Mouse (Mus musculus) G1E (cell line): ENCODE data around the gene Cd93. TPM values are rescaled to one million over a fixed set of nuclear protein-coding genes. Genes with fewer than 3 reads are reported as not detected.

Source experiments
- ATAC-seq: 2 replicates; pipeline ENCODE4 v1.8.0; 2016; ENCODE audit warnings: mild to moderate bottlenecking; ENCODE audit not compliant: insufficient number of reproducible peaks, poor library complexity, low FRiP score, severe bottlenecking; ENCODE audit errors: extremely low read depth
- DNase-seq: peaks from one replicate; pipeline ENCODE4 v3.0.0; 2012; ENCODE audit warnings: low spot score
- H3K27me3 ChIP-seq: 2 replicates; pipeline ENCODE4 v1.6.1; 2012; ENCODE audit warnings: mild to moderate bottlenecking, low read length, inconsistent platforms; ENCODE audit not compliant: insufficient read depth
- H3K36me3 ChIP-seq: replicated peaks from 2 replicates; pipeline ENCODE3; 2012; ENCODE audit warnings: mild to moderate bottlenecking, inconsistent platforms
- H3K4me1 ChIP-seq: 2 replicates; pipeline ENCODE4 v1.6.1; 2012; ENCODE audit warnings: low read depth, low read length, inconsistent platforms, mixed read lengths; ENCODE audit not compliant: insufficient read depth
- H3K4me3 ChIP-seq: 2 replicates; pipeline ENCODE4 v1.5.1; 2012; ENCODE audit warnings: low read depth, mild to moderate bottlenecking, inconsistent platforms, low read length, moderate library complexity, mixed read lengths
- H3K9me3 ChIP-seq: replicated peaks from 2 replicates; pipeline ENCODE4 v1.6.1; 2012; ENCODE audit warnings: inconsistent platforms
- CTCF ChIP-seq: IDR thresholded peaks from 2 replicates; pipeline ENCODE4 v1.5.1; 2012; ENCODE audit warnings: low read depth, low read length, inconsistent platforms, mixed read lengths
- GATA1 ChIP-seq: IDR thresholded peaks from 2 replicates; pipeline ENCODE4 v1.6.1; 2012; ENCODE audit warnings: borderline replicate concordance, low read length, inconsistent platforms, mixed read lengths
- GATA2 ChIP-seq: IDR thresholded peaks from 2 replicates; pipeline ENCODE4 v1.6.1; 2012; ENCODE audit warnings: low read depth, low read length, inconsistent platforms, borderline replicate concordance
- POLR2AphosphoS5 ChIP-seq: IDR thresholded peaks from 2 replicates; pipeline ENCODE4 v1.6.1; 2012; ENCODE audit warnings: low read depth, low read length, inconsistent platforms; ENCODE audit not compliant: insufficient replicate concordance
- TAL1 ChIP-seq: conservative IDR thresholded peaks from 2 replicates; pipeline ENCODE4 v1.6.1; 2012; ENCODE audit warnings: low read depth, low read length, inconsistent platforms, mixed read lengths
- polyA plus RNA-seq: library from polyadenylated mRNA; stranded (reverse); fragments of >175 nt; gene quantifications from 2 replicates; pipeline ENCODE4 v1.2.3, GENCODE M21; 2012
- total RNA-seq, 2 experiments: library from RNA; stranded (forward) in 1 of 2; stranded (reverse) in 1 of 2; fragments of 200-1000 nt in 1 of 2; fragments of >200 nt in 1 of 2; fragmentation: Nextera tagmentation in 1 of 2; gene quantifications; 2 replicates each; pipeline ENCODE4 v1.2.3; 2014 to 2017

Gene Cd93
- total and polyA plus RNA-seq, 3 experiments: 0.01 to 0.11 TPM; not detected in 1

DNA sequence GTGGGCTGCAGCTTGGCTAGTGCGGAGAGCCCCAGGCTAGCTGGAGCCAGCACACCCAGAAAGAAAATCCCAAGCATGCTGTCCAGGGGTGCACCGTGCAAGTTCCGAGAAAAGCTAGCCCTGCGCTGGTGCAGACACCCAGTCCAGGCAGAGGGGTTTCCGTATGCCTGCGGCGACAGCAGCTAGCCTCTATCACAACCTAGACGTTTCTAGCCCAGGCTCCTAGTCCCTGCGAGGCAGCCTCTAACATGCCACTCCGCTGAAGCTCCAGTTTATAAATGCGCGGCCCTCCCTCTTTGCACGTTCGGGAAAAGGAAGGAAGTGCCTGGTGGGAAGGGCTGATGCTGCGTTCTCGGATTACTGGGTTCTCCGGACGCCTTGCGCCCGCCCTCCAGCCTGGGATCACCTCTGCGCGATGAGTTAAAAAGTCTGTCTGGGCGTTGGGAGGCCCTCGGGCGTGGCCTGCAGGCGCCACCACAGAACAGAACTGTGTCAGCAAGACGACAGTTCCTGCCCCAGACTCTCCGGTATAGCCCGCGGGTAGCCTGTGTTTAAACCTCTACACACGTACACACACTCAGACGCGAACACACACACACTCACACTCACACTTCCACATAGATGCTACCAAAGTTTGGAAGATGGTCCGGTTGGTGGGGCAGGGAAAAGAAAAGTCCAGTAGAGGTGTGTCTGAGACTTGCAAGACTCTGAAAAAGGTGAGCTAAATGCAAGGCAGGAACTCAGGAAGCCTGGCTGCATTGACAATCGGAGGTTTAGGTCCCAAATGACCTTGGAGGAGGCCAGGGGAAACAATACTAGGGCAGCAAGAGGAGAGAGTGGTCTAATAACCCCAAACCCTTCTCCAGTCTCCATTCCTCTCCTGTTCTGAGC, 35.2 kb downstream of the Cd93 start, which contains the start of gene Thbd:
Thbd (minus strand) TSS at position 319 of the 891 bp plus-strand sequence.
- Histone ChIP-seq H3K9me3 (peaks cover 53% of the 10 kb centered on the region), H3K27me3 (no peaks in the 10 kb centered on the region), H3K36me3 (no peaks in the 10 kb centered on the region), H3K4me1 (no peaks in the 10 kb centered on the region), H3K4me3 (no peak within 1 kb of the TSS; the same call in 1 of the 2 replicates)
- DNase-seq (no peak), ATAC-seq (no peak)
- TF ChIP-seq POLR2AphosphoS5 (no peak), TAL1 (no peak), GATA1 (no peak), CTCF (no peak), GATA2 (no peak)

DNA sequence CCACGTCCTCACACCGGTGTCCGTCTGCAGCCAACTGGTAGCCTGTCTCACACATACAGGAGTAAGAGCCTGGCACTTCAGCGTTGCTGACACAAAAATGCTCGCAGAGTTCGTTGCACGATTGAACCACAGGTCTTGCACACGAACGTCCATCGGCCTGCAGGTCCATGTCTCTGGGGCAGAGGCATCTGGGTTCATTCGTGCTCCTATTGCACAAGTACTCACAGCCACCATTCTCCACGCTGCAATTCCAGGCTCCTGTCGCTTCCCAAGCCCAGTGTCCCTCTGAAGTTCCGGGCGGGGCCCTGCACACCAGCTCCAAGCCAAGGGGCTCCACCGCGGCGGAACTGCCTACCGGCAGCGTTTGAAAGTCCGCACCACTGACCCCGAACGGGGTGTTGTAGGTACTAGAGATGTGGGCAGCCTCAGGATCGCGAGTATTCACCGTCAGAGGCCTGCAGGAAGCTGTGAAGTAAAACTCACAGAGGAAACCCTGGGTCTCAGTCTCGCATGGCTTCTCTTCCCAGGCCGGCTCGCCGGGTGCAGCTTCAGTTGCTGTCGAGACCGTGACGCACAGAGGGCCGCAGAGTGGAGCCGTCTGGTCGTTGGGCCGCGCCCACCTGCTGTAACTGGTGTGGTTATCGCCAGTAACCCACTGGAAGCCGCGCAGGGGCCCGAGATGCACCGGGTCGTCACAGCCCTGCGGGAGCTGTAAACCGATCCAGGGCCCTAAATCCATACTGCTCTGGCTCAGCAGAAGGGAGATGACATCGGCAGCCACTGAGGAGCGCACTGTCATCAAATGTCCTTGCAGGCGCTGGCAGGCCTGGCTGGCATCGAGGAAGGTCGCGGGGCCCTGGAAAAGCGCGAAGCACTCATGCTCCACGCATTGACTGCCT, 36.1 kb downstream of the Cd93 start:
- Histone ChIP-seq H3K4me1 (no peaks in the 10 kb centered on the region), H3K27me3 (no peaks in the 10 kb centered on the region), H3K4me3 (no peak overlapping the region; the same call in 1 of the 2 replicates), H3K36me3 (no peaks in the 10 kb centered on the region), H3K9me3 (peaks cover 55% of the 10 kb centered on the region)
- TF ChIP-seq CTCF (no peak), TAL1 (no peak), GATA1 (no peak), GATA2 (no peak), POLR2AphosphoS5 (no peak)
- no peak for ATAC-seq
- no peak for DNase-seq

GRCm38 (mm10) chr2:148406160-148406970, 37.0 kb downstream of the Cd93 start:
- H3K9me3 ChIP-seq: peaks cover 61% of the 10 kb centered on the region
- no peak for TF ChIP-seq TAL1
- TF ChIP-seq GATA2: no peak
- no peak for TF ChIP-seq CTCF
- no peak for TF ChIP-seq POLR2AphosphoS5
- no peak for TF ChIP-seq GATA1
- H3K36me3 ChIP-seq: no peaks in the 10 kb centered on the region
- H3K4me1 ChIP-seq: no peaks in the 10 kb centered on the region
- H3K4me3 ChIP-seq: no peak overlapping the region; the same call in 1 of the 2 replicates
- DNase-seq (no peak), ATAC-seq (no peak)
- H3K27me3 ChIP-seq: no peaks in the 10 kb centered on the region

- TF ChIP-seq GATA1: no peak
- no peak for TF ChIP-seq POLR2AphosphoS5
- TF ChIP-seq GATA2: no peak
- TF ChIP-seq TAL1: no peak
- TF ChIP-seq CTCF: no peak
Measured at GRCm38 (mm10) chr2:148404906-148405305, 38.5 kb downstream of the Cd93 start.

DNA sequence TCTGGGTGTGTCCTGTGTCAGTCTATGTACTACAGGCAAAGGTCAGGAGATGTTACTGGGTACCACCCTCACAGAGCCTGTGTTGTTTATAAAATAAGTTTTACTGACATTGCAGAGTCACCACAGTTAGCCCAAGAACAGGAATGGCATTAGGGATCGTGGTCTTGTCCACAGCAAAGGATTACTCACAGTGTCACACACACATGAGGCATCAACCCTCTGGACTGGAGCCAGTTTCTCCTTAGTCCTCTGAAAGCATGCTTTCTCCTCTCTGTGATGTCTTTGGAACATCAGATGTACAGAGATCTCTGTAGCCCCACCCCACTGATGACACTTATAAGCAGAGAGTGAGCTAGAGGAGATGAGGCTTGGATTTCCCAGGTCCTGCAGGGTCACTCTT, 41.1 kb downstream of the Cd93 start:
- TF ChIP-seq POLR2AphosphoS5 (no peak), TAL1 (no peak), GATA1 (no peak), CTCF (no peak), GATA2 (no peak)
- H3K27me3 ChIP-seq: no peaks in the 10 kb centered on the region
- H3K9me3 ChIP-seq: peaks cover 51% of the 10 kb centered on the region
- DNase-seq: no peak
- H3K4me3 ChIP-seq: no peak overlapping the region
- ATAC-seq: no peak
- H3K4me1 ChIP-seq: no peaks in the 10 kb centered on the region
- no peaks in the 10 kb centered on the region for H3K36me3 ChIP-seq

More at GRCm38 (mm10) chr2:148404906-148405305, 38.5 kb downstream of the Cd93 start:
- no peak overlapping the region for H3K4me3 ChIP-seq
- DNase-seq (no peak), ATAC-seq (no peak)
- no peaks in the 10 kb centered on the region for H3K36me3 ChIP-seq
- no peaks in the 10 kb centered on the region for H3K27me3 ChIP-seq
- H3K9me3 ChIP-seq: peaks cover 61% of the 10 kb centered on the region
- H3K4me1 ChIP-seq: no peaks in the 10 kb centered on the region
